Mouse (Mus musculus) liver, embryonic 15.5 days (tissue): ENCODE data around the gene Gatc. TPM values are rescaled to one million over a fixed set of nuclear protein-coding genes. Genes with fewer than 3 reads are reported as not detected.

Source experiments
- ATAC-seq: fragments of 200-750 bp; cut with Nextera tagmentation; 2 replicates; pipeline ENCODE4 v1.8.0; 2017; ENCODE audit warnings: moderate number of reproducible peaks, mild to moderate bottlenecking, moderate library complexity; ENCODE audit not compliant: insufficient read depth
- H3K27ac ChIP-seq: fragments of 300-500 bp; sonication (generic); replicated peaks from 2 replicates; pipeline ENCODE4 v1.5.1; 2015; ENCODE audit warnings: mild to moderate bottlenecking, inconsistent platforms
- H3K27me3 ChIP-seq: fragments of 300-500 bp; sonication (generic); 2 replicates; pipeline ENCODE4 v1.6.1; 2015; ENCODE audit warnings: mild to moderate bottlenecking, inconsistent platforms
- H3K36me3 ChIP-seq: fragments of 300-500 bp; sonication (generic); replicated peaks from 2 replicates; pipeline ENCODE4 v1.6.1; 2015; ENCODE audit warnings: moderate library complexity, mild to moderate bottlenecking, inconsistent platforms
- H3K4me1 ChIP-seq: fragments of 300-500 bp; sonication (generic); replicated peaks from 2 replicates; pipeline ENCODE4 v1.6.1; 2015; ENCODE audit warnings: inconsistent platforms
- H3K4me2 ChIP-seq: fragments of 300-500 bp; sonication (generic); 2 replicates; pipeline ENCODE4 v1.6.1; 2015; ENCODE audit warnings: moderate library complexity, mild to moderate bottlenecking, inconsistent platforms
- H3K4me3 ChIP-seq: fragments of 300-500 bp; sonication (generic); replicated peaks from 2 replicates; pipeline ENCODE4 v1.5.1; 2015; ENCODE audit warnings: mild to moderate bottlenecking, inconsistent platforms
- H3K9ac ChIP-seq: fragments of 300-500 bp; sonication (generic); 2 replicates; pipeline ENCODE4 v1.6.1; 2015; ENCODE audit warnings: moderate library complexity, mild to moderate bottlenecking, inconsistent platforms
- H3K9me3 ChIP-seq: fragments of 300-500 bp; sonication (generic); replicated peaks from 2 replicates; pipeline ENCODE4 v1.6.1; 2016; ENCODE audit warnings: inconsistent platforms
- WGBS: fragments of 180-500 bp; shearing (Covaris S2); methylation state at CpG from one replicate; pipeline ENCODE4 v1.1.7; 2015; ENCODE audit warnings: mixed read lengths; ENCODE audit not compliant: insufficient replicate concordance; 5-methylcytosine and 5-hydroxymethylcytosine counted together
- polyA plus RNA-seq: library from polyadenylated mRNA; unstranded; fragments of >200 nt; fragmentation: Nextera tagmentation; extraction: Ambion mirVana; gene quantifications from 2 replicates; pipeline ENCODE4 v1.2.1, GENCODE M21; 2015

Gatc gene
- polyA plus RNA-seq, 1 experiment from 2014 or later, result 13.4 TPM

DNA sequence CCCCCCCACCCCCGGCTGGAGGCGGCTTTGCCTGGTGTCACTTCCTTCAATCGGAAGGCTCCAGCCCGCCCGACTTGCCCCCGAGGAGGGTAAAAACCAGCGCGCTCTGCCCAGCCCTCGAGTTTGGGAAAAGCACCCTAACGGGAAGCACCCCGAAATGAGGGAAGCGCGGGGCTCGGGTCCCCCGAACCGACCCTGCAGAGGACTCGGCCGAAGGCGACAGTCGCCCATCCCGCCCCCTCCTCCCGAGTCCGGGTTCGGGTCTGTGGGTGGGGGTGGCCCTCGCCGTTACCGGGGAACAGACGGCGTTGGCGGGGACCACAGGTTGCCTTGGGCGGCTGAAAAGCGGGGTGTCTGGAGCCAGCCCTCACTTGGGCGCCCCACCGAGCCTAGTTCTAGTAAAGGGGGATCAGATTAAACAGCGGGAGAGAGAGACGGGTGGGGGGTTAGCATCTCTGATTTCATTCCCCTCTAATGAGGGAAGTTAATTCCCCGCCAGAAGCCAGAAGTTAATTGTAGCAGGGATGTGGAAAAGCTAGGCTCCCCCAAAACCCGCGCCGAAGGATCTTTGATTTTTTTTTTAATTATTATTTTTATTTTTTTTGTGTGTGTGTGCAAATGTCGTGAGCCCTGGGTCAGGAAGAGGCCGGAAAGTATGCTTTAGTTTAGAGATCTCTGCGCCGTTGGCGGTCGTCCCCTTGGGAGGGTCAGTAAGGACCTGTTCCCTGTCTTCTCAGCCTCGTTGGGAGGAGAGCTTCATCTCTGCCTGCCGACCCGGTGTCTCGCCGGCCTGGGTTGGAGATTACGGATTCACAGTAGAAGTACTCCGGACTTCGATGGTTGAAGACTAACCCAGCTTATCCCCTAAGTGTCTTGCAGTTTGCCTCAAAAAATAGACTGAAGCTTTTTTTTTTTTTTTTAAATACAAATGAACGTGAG, 13.1 kb downstream of the Gatc start:
- H3K9me3 ChIP-seq, result no peaks in the 10 kb centered on the region
- H3K4me3 ChIP-seq, result peak overlapping the region; percentile 84
- peaks cover 37% of the 10 kb centered on the region for H3K36me3 ChIP-seq
- H3K27ac ChIP-seq, result peak overlapping the region; percentile 96
- 0 out of 2 replicates have a peak, but pooled peaks have one; percentile 0 for ATAC-seq
- H3K27me3 ChIP-seq, result no peaks in the 10 kb centered on the region
- peak overlapping the region; percentile 97 for H3K9ac ChIP-seq
- WGBS, result under 1% methylated on average over 55 of the region's 55 CpGs
- peak overlapping the region; percentile 86 for H3K4me2 ChIP-seq
- peaks cover 68% of the 10 kb centered on the region for H3K4me1 ChIP-seq

DNA sequence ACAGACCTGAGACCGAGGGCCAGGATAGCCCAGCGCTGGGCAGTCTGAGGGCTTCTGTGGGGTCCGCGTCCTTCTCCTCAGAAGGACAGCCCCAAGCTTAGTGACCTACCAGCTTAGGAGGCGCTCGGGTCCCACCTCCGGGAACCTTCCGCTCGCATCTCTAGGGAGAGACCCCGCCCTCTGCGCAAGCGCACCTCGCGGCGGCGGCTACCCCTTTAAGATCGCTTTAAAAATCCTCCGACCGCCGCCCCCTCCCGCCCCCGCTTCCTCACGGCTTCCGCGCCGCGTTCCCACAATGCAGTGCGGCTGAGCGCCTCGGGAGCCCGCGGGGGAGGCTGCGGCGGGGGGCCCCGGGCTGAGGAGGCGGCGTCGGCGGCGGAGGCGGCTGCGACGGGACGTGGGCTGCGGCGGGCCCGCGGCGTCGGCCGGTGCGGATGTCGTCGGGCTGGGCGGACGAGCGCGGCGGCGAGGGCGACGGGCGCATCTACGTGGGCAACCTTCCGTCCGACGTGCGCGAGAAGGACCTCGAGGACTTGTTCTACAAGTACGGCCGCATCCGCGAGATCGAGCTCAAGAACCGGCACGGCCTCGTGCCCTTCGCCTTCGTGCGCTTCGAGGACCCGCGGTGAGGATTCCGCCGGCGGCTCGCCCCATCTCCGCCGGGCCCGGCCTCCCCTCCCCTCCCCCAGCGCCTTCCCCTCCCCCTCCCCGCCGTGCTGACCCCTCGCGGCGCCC, 13.9 kb downstream of the Gatc start, which contains the start of gene Srsf9:
TSS of gene Srsf9 (plus strand) at position 303 of the 735 bp plus-strand sequence.
- Histone ChIP-seq H3K9me3 (no peaks in the 10 kb centered on the region), H3K9ac (peak within 1 kb of the TSS; percentile 97), H3K27me3 (no peaks in the 10 kb centered on the region), H3K4me1 (peaks cover 60% of the 10 kb centered on the region), H3K4me3 (peak within 1 kb of the TSS; percentile 84), H3K27ac (peak within 1 kb of the TSS; percentile 96), H3K36me3 (peaks cover 29% of the 10 kb centered on the region), H3K4me2 (peak within 1 kb of the TSS; percentile 86)
- peak; percentile 90 for ATAC-seq
- WGBS, result under 1% methylated on average over 85 of the region's 97 CpGs

DNA sequence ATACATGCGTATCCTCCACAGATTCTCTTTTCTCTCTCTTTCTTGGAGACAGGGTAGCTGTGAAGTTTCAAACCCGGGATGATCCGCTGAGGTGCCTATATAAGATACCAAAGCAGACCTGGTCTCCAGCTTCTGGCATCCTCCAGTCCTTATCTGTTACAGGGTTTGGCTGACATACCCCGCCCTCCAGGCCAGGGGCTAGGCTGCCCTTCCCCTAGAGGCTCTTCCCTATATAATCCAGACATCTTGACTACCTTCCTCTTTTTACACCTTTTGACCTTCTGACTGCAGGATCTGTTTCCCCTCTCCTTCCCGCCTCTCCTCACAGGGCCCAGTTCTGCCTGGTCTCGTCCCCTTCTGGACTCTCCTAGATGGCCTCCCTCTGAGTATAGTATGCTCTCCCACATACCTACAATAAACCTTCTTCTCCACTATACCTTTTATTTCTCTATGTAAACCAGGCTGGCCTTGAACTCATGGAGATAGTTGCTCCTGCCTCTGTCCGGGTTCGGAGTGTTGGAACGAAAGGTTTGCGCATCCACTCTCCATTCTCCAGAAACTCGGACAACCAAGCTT, 14.6 kb downstream of the Gatc start:
- Histone ChIP-seq H3K9me3 (no peaks in the 10 kb centered on the region), H3K4me2 (peak overlapping the region; percentile 86), H3K9ac (peak overlapping the region; percentile 97), H3K27ac (peak overlapping the region; percentile 96), H3K4me1 (peaks cover 53% of the 10 kb centered on the region), H3K36me3 (peaks cover 22% of the 10 kb centered on the region), H3K4me3 (peak overlapping the region; percentile 84), H3K27me3 (no peaks in the 10 kb centered on the region)
- WGBS, result 7% methylated on average over 11 of the region's 11 CpGs
- peak; percentile 83 for ATAC-seq

DNA sequence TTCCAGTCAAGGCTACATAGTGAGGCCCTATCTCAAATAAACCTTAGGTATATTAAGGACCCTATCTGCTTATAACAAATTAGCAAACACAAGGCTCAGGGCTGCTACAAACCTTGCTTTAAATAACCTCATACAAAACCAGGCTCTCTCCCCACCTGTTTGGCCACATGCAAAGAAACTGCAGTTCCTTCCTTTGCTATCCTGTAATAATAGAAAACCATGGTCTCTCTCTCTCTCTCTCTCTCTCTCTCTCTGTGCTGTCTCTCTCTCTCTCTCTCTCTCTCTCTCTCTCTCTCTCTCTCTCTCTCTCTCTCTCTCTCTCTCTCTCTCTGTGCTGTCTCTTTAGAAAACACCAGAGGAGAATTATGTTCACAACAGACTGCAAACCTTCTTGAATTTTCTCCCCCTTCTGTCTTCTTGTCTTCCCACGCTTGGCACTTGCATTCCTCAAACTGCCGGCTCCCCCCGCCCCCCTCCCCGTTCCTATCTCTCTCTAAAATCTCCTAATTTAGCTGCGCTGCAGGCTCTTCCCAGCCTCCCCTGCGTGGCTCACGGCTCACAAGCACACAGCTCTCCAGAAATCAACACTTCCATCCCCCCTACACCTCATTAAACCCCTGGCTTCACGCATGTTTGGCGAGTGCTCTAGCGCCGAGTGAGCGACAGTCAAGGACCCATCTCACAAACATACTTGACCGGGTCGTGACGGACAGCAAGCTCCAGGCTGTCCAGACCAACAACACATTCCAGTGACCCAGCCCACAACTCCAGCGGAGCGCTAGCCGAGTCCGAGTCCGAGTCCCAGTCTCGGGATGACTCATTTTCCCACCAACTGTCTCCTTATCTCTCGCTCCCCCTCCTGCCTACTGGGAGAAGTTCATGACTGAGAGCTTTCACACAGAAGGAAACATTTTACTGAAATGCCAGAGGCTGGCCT, 21.7 kb downstream of the Gatc start:
- Histone ChIP-seq H3K9me3 (no peaks in the 10 kb centered on the region), H3K9ac (peak overlapping the region; percentile 55), H3K27me3 (no peaks in the 10 kb centered on the region), H3K4me1 (peaks cover 34% of the 10 kb centered on the region), H3K4me2 (peak overlapping the region; percentile 79), H3K4me3 (peak overlapping the region; percentile 49), H3K36me3 (no peaks in the 10 kb centered on the region), H3K27ac (0 out of 2 replicates have a peak overlapping the region, but pooled peaks have one; percentile 4)
- 2% methylated on average over 22 of the region's 22 CpGs for WGBS
- ATAC-seq, result peak; percentile 69; the same call in 1 of the 2 replicates

DNA sequence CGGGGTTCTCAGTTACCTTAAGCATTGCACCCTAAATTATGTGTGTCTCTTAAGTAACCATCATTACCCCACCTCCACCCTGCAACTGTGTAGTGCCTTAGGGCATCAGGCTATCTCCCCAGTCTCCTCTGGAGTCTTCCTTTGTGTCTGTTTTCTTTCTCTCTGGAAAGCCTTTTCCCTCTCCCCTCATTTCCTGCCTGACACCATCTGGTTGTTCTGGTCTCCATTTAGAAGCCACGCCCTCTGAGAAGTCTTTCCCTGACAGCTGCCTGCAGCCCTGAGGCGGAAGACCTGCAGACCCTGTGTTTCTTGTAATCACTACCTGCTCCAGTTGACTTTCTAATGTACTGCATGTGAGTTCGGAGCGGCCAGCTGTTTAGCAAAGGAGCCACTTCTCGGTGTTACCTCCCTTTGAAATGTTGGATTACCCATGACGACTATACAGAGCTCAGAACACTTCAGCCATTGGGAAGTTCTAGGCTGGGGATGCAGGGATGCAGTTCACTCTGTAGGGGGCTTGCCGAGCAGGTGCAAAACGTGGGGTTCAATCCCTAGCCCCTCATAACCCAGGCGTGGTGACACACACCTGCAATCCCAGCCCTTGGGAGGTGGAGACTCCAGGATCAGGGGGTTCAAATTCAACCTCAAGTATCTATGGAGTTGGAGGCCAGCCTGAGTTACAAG, 23.2 kb downstream of the Gatc start:
- no peak for ATAC-seq
- H3K9ac ChIP-seq, result no peak overlapping the region

DNA sequence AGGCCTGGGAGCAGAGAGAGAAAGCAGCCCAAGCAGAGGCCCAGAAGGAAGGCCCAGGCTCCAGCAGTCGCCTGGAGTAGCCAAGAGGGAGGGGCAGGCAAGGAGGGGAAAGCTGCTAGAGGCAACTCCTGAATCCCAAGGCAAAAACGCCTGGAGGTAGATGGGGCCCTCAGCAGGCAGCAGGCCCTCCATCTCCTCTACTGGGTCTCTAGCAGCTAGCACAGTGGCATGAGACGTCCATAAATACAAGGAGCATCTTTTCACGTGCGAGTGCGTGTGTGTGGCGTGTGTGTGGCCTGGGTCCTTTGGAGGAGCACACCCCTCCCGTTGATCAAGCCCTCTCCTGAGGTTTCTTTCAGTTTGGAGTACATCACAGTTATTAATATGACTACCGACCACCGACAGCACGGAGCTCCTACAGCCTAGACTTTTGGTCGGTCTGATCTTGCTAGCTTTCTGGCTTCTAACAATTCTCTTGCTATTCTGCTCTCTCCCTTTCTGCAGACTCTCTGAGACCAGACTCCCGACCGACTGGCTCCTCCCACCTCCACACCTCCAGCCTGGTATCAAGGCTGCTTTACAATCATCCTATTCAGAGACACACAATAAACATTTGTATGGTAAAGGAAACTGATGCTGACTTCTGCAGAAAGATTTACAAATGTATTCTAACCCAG, 23.9 kb downstream of the Gatc start:
- WGBS, result 28% methylated on average over 14 of the region's 14 CpGs
- ATAC-seq, result no peak
- peaks cover 53% of the 10 kb centered on the region for H3K4me1 ChIP-seq
- H3K36me3 ChIP-seq, result no peaks in the 10 kb centered on the region
- H3K4me2 ChIP-seq, result 0 out of 2 replicates have a peak overlapping the region, but pooled peaks have one; percentile 19
- no peak overlapping the region for H3K4me3 ChIP-seq
- no peaks in the 10 kb centered on the region for H3K27me3 ChIP-seq
- H3K27ac ChIP-seq, result no peak overlapping the region
- no peak overlapping the region for H3K9ac ChIP-seq
- H3K9me3 ChIP-seq, result no peaks in the 10 kb centered on the region

More for the DNA sequence above, 23.2 kb downstream of the Gatc start:
- 20% methylated on average over 10 of the region's 10 CpGs for WGBS
- no peak overlapping the region for H3K27ac ChIP-seq
- peaks cover 46% of the 10 kb centered on the region for H3K4me1 ChIP-seq
- H3K36me3 ChIP-seq, result no peaks in the 10 kb centered on the region
- no peak overlapping the region for H3K4me3 ChIP-seq
- H3K9me3 ChIP-seq, result no peaks in the 10 kb centered on the region
- H3K27me3 ChIP-seq, result no peaks in the 10 kb centered on the region
- peak overlapping the region; percentile 19; the same call in 1 of the 2 replicates for H3K4me2 ChIP-seq

DNA sequence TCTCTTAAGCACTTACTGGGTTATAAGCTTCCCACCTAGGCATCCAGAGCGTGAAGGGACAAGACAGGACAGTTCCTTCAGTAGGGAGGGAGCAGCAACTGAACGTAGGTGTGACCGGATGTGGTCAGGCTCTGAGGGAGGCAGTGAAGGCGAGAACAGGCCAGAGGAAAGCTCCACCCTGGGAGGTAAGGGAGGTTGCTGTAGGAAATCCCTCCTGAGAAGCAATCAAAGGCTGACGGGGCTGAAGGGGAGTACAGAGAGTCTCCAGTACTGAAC, 27.4 kb downstream of the Gatc start:
- H3K27me3 ChIP-seq, result peaks cover 6% of the 10 kb centered on the region; the same call in 1 of the 2 replicates
- H3K4me2 ChIP-seq, result peak overlapping the region; percentile 68
- ATAC-seq, result 0 out of 2 replicates have a peak, but pooled peaks have one; percentile 4
- H3K4me3 ChIP-seq, result peak overlapping the region; percentile 11; the same call in 1 of the 2 replicates
- peak overlapping the region; percentile 31; the same call in 1 of the 2 replicates for H3K9ac ChIP-seq
- H3K9me3 ChIP-seq, result no peaks in the 10 kb centered on the region
- peak overlapping the region; percentile 86 for H3K27ac ChIP-seq
- H3K36me3 ChIP-seq, result no peaks in the 10 kb centered on the region
- 29% methylated on average over 5 of the region's 5 CpGs for WGBS
- peaks cover 43% of the 10 kb centered on the region for H3K4me1 ChIP-seq

DNA sequence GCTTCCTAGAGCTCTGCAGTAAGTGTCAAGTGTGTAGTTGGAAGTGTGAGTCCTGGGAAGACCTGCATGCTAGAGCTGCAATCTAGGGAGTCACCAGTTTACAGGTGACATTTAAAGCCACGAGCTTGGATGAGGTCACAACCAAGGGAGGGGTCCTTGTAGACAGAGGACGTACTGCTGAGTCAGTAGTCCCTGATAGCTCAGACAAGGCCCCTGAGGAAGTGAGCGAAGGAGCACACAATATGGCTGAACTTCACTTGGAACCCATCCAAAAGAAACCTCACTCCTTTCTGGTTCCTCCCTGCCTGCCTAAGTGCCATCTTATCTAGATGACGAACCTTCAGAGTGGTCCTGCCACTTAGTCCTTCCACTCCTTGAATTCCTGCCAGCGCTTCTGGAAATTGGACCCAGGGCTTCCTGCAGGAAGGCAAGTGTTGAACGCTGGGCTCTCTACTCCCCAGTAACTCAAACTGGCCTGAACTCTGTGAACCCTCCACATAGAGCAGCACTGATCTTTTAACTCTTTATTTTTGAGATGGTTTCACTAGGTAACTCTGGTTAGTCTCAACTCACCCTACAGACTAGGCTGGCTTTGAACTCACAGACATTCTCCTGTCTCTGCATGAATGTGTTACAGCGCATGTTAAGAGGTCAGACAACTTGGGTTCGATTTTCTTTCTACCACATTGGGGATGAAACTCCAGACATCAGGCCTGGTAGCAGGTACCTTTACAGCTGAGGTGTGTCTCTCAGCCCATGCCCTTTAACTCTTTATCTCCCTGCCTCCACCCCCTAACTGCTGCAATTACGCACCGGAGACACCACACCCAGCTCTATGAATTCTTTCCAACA, 27.9 kb downstream of the Gatc start:
- peak overlapping the region; percentile 18; the same call in 1 of the 2 replicates for H3K4me3 ChIP-seq
- no peaks in the 10 kb centered on the region for H3K36me3 ChIP-seq
- peak overlapping the region; percentile 31; the same call in 1 of the 2 replicates for H3K9ac ChIP-seq
- WGBS, result 38% methylated on average over 10 of the region's 10 CpGs
- H3K27me3 ChIP-seq, result peaks cover 10% of the 10 kb centered on the region; the same call in 1 of the 2 replicates
- H3K27ac ChIP-seq, result peak overlapping the region; percentile 86
- H3K9me3 ChIP-seq, result no peaks in the 10 kb centered on the region
- peak overlapping the region; percentile 68 for H3K4me2 ChIP-seq
- H3K4me1 ChIP-seq, result peaks cover 41% of the 10 kb centered on the region
- peak; percentile 79 for ATAC-seq
